In genomic region chr16:78347328-78347926, GRCm38 (mm10) we compare ENCODE assay signal across 17 mouse cellular contexts. TPM values are rescaled to one million over a fixed set of nuclear protein-coding genes. Genes with fewer than 3 reads are reported as not detected.
DNase-seq lines count a peak whose midpoint lies in the region; ATAC-seq lines count a peak whose summit lies in the region.
"Had no signal": no experiment of that assay in that cellular context is flagged by ENCODE, and none has a peak within 500 bp of the region (broad histone marks: within the 10 kb centered on the region; RNA-seq: fewer than 3 reads in every experiment).

No protein-coding gene starts in this region.

- peak overlapping the region; percentile 31; the same call in 1 of the 2 replicates for H3K27ac ChIP-seq in forebrain, embryonic 13.5 days
- no peak overlapping the region for H3K27ac ChIP-seq in forebrain, embryonic 10.5 days
- no peak overlapping the region for H3K27ac ChIP-seq in lung, embryonic 15.5 days
- H3K27ac ChIP-seq in intestine, embryonic 15.5 days, result no peak overlapping the region
- H3K27ac ChIP-seq: hindbrain, embryonic 12.5 days; limb, embryonic 10.5 days; liver, embryonic 15.5 days had no signal

- H3K27me3 ChIP-seq in forebrain, embryonic 13.5 days, result no peaks in the 10 kb centered on the region
- no peaks in the 10 kb centered on the region for H3K27me3 ChIP-seq in forebrain, embryonic 10.5 days (ENCODE audit: poor library complexity, severe bottlenecking)
- no peaks in the 10 kb centered on the region for H3K27me3 ChIP-seq in lung, embryonic 15.5 days
- no peaks in the 10 kb centered on the region for H3K27me3 ChIP-seq in intestine, embryonic 15.5 days (replicated peaks)
- H3K27me3 ChIP-seq: hindbrain, embryonic 12.5 days; liver, embryonic 15.5 days had no signal

- no peak overlapping the region for H3K4me2 ChIP-seq in forebrain, embryonic 13.5 days
- H3K4me2 ChIP-seq in lung, embryonic 15.5 days, result no peak overlapping the region
- H3K4me2 ChIP-seq in intestine, embryonic 15.5 days (replicated peaks), result no peak overlapping the region
- H3K4me2 ChIP-seq: hindbrain, embryonic 12.5 days; liver, embryonic 15.5 days; midbrain, embryonic 11.5 days had no signal

- H3K4me1 ChIP-seq in forebrain, embryonic 13.5 days, result no peaks in the 10 kb centered on the region
- no peaks in the 10 kb centered on the region for H3K4me1 ChIP-seq in forebrain, embryonic 10.5 days
- peaks cover 6% of the 10 kb centered on the region for H3K4me1 ChIP-seq in lung, embryonic 15.5 days
- H3K4me1 ChIP-seq in intestine, embryonic 15.5 days (replicated peaks), result no peaks in the 10 kb centered on the region
- H3K4me1 ChIP-seq: hindbrain, embryonic 12.5 days; liver, embryonic 15.5 days had no signal

- no peak overlapping the region for H3K4me3 ChIP-seq in forebrain, embryonic 13.5 days
- H3K4me3 ChIP-seq in forebrain, embryonic 10.5 days, result no peak overlapping the region
- no peak overlapping the region for H3K4me3 ChIP-seq in lung, embryonic 15.5 days
- no peak overlapping the region for H3K4me3 ChIP-seq in intestine, embryonic 15.5 days (replicated peaks)
- H3K4me3 ChIP-seq: hindbrain, embryonic 12.5 days; limb, embryonic 10.5 days; liver, embryonic 15.5 days had no signal

- peaks cover 24% of the 10 kb centered on the region for H3K36me3 ChIP-seq in forebrain, embryonic 13.5 days (ENCODE audit: poor library complexity, severe bottlenecking)
- H3K36me3 ChIP-seq in forebrain, embryonic 10.5 days (replicated peaks), result peaks cover 26% of the 10 kb centered on the region
- H3K36me3 ChIP-seq in lung, embryonic 15.5 days, result peaks cover 9% of the 10 kb centered on the region
- 0 out of 2 replicates have a peak, but pooled peaks cover 3% of the 10 kb centered on the region for H3K36me3 ChIP-seq in intestine, embryonic 15.5 days

- H3K9me3 ChIP-seq in forebrain, embryonic 13.5 days (replicated peaks), result no peaks in the 10 kb centered on the region
- H3K9me3 ChIP-seq in forebrain, embryonic 10.5 days, result peaks cover 4% of the 10 kb centered on the region; the same call in 1 of the 2 replicates
- H3K9me3 ChIP-seq in lung, embryonic 15.5 days, result no peaks in the 10 kb centered on the region
- H3K9me3 ChIP-seq in intestine, embryonic 15.5 days, result no peaks in the 10 kb centered on the region
- H3K9me3 ChIP-seq: hindbrain, embryonic 12.5 days; limb, embryonic 10.5 days; liver, embryonic 15.5 days had no signal

- 80% methylated on average over 13 of the region's 13 CpGs for WGBS in forebrain, embryonic 13.5 days
- WGBS in forebrain, embryonic 10.5 days, result 84% methylated on average over 13 of the region's 13 CpGs
- WGBS in lung, embryonic 15.5 days, result 48% methylated on average over 13 of the region's 13 CpGs
- 70% methylated on average over 13 of the region's 13 CpGs for WGBS in intestine, embryonic 15.5 days

- ATAC-seq in forebrain, embryonic 13.5 days, result no peak
- ATAC-seq in lung, embryonic 15.5 days (ENCODE audit: borderline replicate concordance, extremely low read depth, low FRiP score, low TSS enrichment), result peak; percentile 8; the same call in 1 of the 2 replicates
- peak; percentile 66 for ATAC-seq in intestine, embryonic 15.5 days

- H3K9ac ChIP-seq in forebrain, embryonic 13.5 days, result no peak overlapping the region
- no peak overlapping the region for H3K9ac ChIP-seq in lung, embryonic 15.5 days
- no peak overlapping the region for H3K9ac ChIP-seq in intestine, embryonic 15.5 days
- H3K9ac ChIP-seq: hindbrain, embryonic 12.5 days; liver, embryonic 15.5 days had no signal

- no peak for DNase-seq in forebrain, embryonic 10.5 days (ENCODE audit: extremely low spot score, low spot score)
- DNase-seq in lung, postnatal 14 days, result no peak
- DNase-seq in frontal cortex, postnatal 36 days (ENCODE audit: low spot score in 2 of 2), result no peak
- no peak for DNase-seq in left cerebral cortex, adult 18-20 months (ENCODE audit: low spot score in 2 of 2)
- DNase-seq in spleen, postnatal 14 days (ENCODE audit: low spot score in 2 of 2), result no peak
- DNase-seq: B cell, adult 2 months; cerebellum, adult 9-10 months; gastrocnemius, postnatal 10 days; spleen, adult 18-20 months; thymus, adult 18-20 months had no signal

RNA-seq across cellular contexts. Expression of gene Btg3, which starts 29.6 kb away (rescaled TPM):
- 31.6 and 35.8 TPM in 2 replicates for polyA plus RNA-seq in forebrain, embryonic 13.5 days (2015; fragmentation: Nextera tagmentation; extraction: Ambion mirVana)
- 39.1 and 40.2 TPM in 2 replicates for polyA plus RNA-seq in forebrain, embryonic 10.5 days (2016; fragmentation: Nextera tagmentation; extraction: Ambion mirVana)
- polyA plus RNA-seq in lung, embryonic 15.5 days (2015; fragmentation: Nextera tagmentation; extraction: Ambion mirVana), result 66.0 and 67.0 TPM in 2 replicates
- 35.9 and 42.0 TPM in 2 replicates for polyA plus RNA-seq in intestine, embryonic 15.5 days (2015; fragmentation: Nextera tagmentation; extraction: Ambion mirVana)
- 10 to 100 TPM; 12.2 to 16.6 TPM for total RNA-seq in left cerebral cortex, adult 18-20 months (2021)

RNA-seq across cellular contexts. Expression of gene Cxadr, which starts 46.1 kb away (rescaled TPM):
- 101 and 110 TPM in 2 replicates for polyA plus RNA-seq in forebrain, embryonic 13.5 days (2015; fragmentation: Nextera tagmentation; extraction: Ambion mirVana)
- polyA plus RNA-seq in forebrain, embryonic 10.5 days (2016; fragmentation: Nextera tagmentation; extraction: Ambion mirVana), result 60.7 and 67.8 TPM in 2 replicates
- polyA plus RNA-seq in lung, embryonic 15.5 days (2015; fragmentation: Nextera tagmentation; extraction: Ambion mirVana), result 31.0 and 34.1 TPM in 2 replicates
- 50.6 and 53.7 TPM in 2 replicates for polyA plus RNA-seq in intestine, embryonic 15.5 days (2015; fragmentation: Nextera tagmentation; extraction: Ambion mirVana)
- total RNA-seq in left cerebral cortex, adult 18-20 months (2021), result 10 to 100 TPM; 22.0 to 26.8 TPM
